Comparison of ENCODE assay signal across 28 mouse cellular contexts in the genomic region with DNA sequence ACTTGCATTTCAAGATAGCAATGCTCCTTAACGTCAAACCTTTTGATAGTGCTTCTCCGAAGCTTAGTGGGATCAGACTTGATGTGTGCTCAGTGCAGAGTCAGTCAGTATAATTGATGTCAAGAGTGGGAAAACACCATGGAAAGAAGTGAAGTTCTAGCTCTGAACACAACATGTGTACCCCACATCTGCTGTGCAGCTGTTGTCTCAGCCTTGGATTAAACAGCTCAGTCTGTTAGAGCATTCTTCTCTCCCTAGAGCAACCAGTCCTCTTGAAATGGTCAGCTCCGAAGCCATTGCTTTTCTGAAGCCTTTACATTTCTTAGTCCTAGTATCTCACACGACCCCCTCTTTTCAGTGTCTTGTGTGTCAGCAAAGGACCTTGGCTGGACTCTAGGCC. TPM values are rescaled to one million over a fixed set of nuclear protein-coding genes. Genes with fewer than 3 reads are reported as not detected.
A peak's percentile ranks its signal among the peaks of the same experiment; 100 is the strongest.
DNase-seq lines count a peak whose midpoint lies in the region; ATAC-seq lines count a peak whose summit lies in the region.
"Had no signal": no experiment of that assay in that cellular context is flagged by ENCODE, and none has a peak within 500 bp of the region (broad histone marks: within the 10 kb centered on the region; RNA-seq: fewer than 3 reads in every experiment).

No protein-coding gene starts in this region.

- no peaks in the 10 kb centered on the region for H3K27me3 ChIP-seq in kidney, embryonic 16.5 days (ENCODE audit: insufficient read depth, low read length)
- no peaks in the 10 kb centered on the region for H3K27me3 ChIP-seq in embryonic facial prominence, embryonic 15.5 days
- H3K27me3 ChIP-seq: forebrain, embryonic 12.5 days; forebrain, embryonic 15.5 days; hindbrain, embryonic 13.5 days had no signal

- H3K4me1 ChIP-seq in kidney, embryonic 16.5 days (ENCODE audit: insufficient read depth, low read length): no peaks in the 10 kb centered on the region
- H3K4me1 ChIP-seq in embryonic facial prominence, embryonic 15.5 days: no peaks in the 10 kb centered on the region
- H3K4me1 ChIP-seq: forebrain, embryonic 12.5 days; forebrain, embryonic 15.5 days; hindbrain, embryonic 10.5 days; hindbrain, embryonic 13.5 days had no signal

- H3K36me3 ChIP-seq in kidney, embryonic 16.5 days (ENCODE audit: insufficient read depth, low read length): peaks cover 78% of the 10 kb centered on the region
- H3K36me3 ChIP-seq in embryonic facial prominence, embryonic 15.5 days: peaks cover 68% of the 10 kb centered on the region

- peak overlapping the region; percentile 10; the same call in 1 of the 2 replicates for H3K27ac ChIP-seq in kidney, embryonic 16.5 days (ENCODE audit: low read length)
- no peak overlapping the region for H3K27ac ChIP-seq in embryonic facial prominence, embryonic 15.5 days (replicated peaks)
- H3K27ac ChIP-seq: forebrain, embryonic 12.5 days; forebrain, embryonic 15.5 days; hindbrain, embryonic 10.5 days; hindbrain, embryonic 13.5 days had no signal

- H3K4me2 ChIP-seq in kidney, embryonic 16.5 days (replicated peaks; ENCODE audit: low read depth, low read length): no peak overlapping the region
- no peak overlapping the region for H3K4me2 ChIP-seq in embryonic facial prominence, embryonic 15.5 days (replicated peaks)
- H3K4me2 ChIP-seq: forebrain, embryonic 12.5 days; forebrain, embryonic 15.5 days; heart, embryonic 11.5 days; hindbrain, embryonic 13.5 days had no signal

- 78% methylated on average over 4 of the region's 4 CpGs for WGBS in kidney, embryonic 16.5 days
- 60% methylated on average over 4 of the region's 4 CpGs for WGBS in embryonic facial prominence, embryonic 15.5 days

- no peak overlapping the region for H3K4me3 ChIP-seq in kidney, embryonic 16.5 days (ENCODE audit: low read length)
- no peak overlapping the region for H3K4me3 ChIP-seq in embryonic facial prominence, embryonic 15.5 days (replicated peaks)
- H3K4me3 ChIP-seq: erythroblast, embryonic 14.5 days; forebrain, embryonic 12.5 days; forebrain, embryonic 15.5 days; hindbrain, embryonic 10.5 days; hindbrain, embryonic 13.5 days had no signal

- no peak for ATAC-seq in kidney, embryonic 16.5 days (ENCODE audit: low FRiP score, low TSS enrichment)
- ATAC-seq in embryonic facial prominence, embryonic 15.5 days (ENCODE audit: insufficient number of reproducible peaks, low FRiP score, low TSS enrichment, low read depth): peak; percentile 43; the same call in 1 of the 2 replicates
- ATAC-seq: forebrain, embryonic 15.5 days; hindbrain, embryonic 16.5 days had no signal

- H3K9me3 ChIP-seq in kidney, embryonic 16.5 days (ENCODE audit: low read length): no peaks in the 10 kb centered on the region
- H3K9me3 ChIP-seq in embryonic facial prominence, embryonic 15.5 days (replicated peaks): no peaks in the 10 kb centered on the region
- H3K9me3 ChIP-seq: forebrain, embryonic 12.5 days; forebrain, embryonic 15.5 days; hindbrain, embryonic 10.5 days; hindbrain, embryonic 13.5 days had no signal

- no peak for DNase-seq in kidney, adult 18-20 months
- peak; percentile 16 for DNase-seq in forelimb bud, embryonic 11.5 days (ENCODE audit: low read depth, low spot score)
- no peak for DNase-seq in layer of hippocampus, adult 9-11 months
- DNase-seq in T-cell, adult 2 months (ENCODE audit: low spot score): no peak
- DNase-seq: adrenal gland, adult 8-10 months; adrenal gland, postnatal 25 days; cerebellum, adult 11-12 months; cerebellum, adult 8-10 months; cerebellum, postnatal 10 days; cerebellum, postnatal 36 days; embryo, embryonic 11 days; gastrocnemius, postnatal 10 days; gastrocnemius, postnatal 36 days; heart, postnatal 36 days had no signal

- H3K9ac ChIP-seq in kidney, embryonic 16.5 days (replicated peaks; ENCODE audit: low read length): no peak overlapping the region
- H3K9ac ChIP-seq in embryonic facial prominence, embryonic 15.5 days: no peak overlapping the region
- H3K9ac ChIP-seq: forebrain, embryonic 12.5 days; forebrain, embryonic 15.5 days; hindbrain, embryonic 13.5 days had no signal

RNA-seq across cellular contexts. Expression of gene Cacng1, which starts 47.3 kb away (rescaled TPM):
- 0.95 and 1.3 TPM in 2 replicates for polyA plus RNA-seq in kidney, embryonic 16.5 days (2015; fragmentation: Nextera tagmentation; extraction: Ambion mirVana)
- polyA plus RNA-seq in embryonic facial prominence, embryonic 15.5 days (2015; fragmentation: Nextera tagmentation; extraction: Ambion mirVana): 13.4 and 23.8 TPM in 2 replicates
- polyA plus RNA-seq: activated CD4-positive, CD25-positive, alpha-beta regulatory T cell, adult 4 months; CD4-positive, CD25-positive, alpha-beta regulatory T cell, adult 4 months; embryonic facial prominence, embryonic 11.5 days; erythroblast, embryonic 14.5 days; heart, embryonic 11.5 days; heart, postnatal 0 days; inflammation-experienced regulatory T-cells, adult 6 months had no signal
